Mouse (Mus musculus) intestine, embryonic 14.5 days (tissue): ENCODE data around the gene Scube3. TPM values are rescaled to one million over a fixed set of nuclear protein-coding genes. Genes with fewer than 3 reads are reported as not detected.

Source experiments
- polyA plus RNA-seq: library from polyadenylated mRNA; unstranded; fragments of >200 nt; fragmentation: Nextera tagmentation; extraction: Ambion mirVana; gene quantifications from 2 replicates; pipeline ENCODE4 v1.2.1, GENCODE M21; 2014

Scube3 gene
- polyA plus RNA-seq, 1 experiment from 2014 or later: 3.5 TPM

Other genes with a start within 250 kb of the Scube3 start
- gene Anks1, start 232.8 kb upstream of the Scube3 start, polyA plus RNA-seq: 16.4 and 16.9 TPM in 2 replicates
- gene Taf11, start 232.3 kb upstream of the Scube3 start, polyA plus RNA-seq: 59.7 and 66.0 TPM in 2 replicates
- 0.73 and 1.4 TPM in 2 replicates for gene Tcp11, start 61.5 kb upstream of the Scube3 start, polyA plus RNA-seq
- 31.8 and 32.4 TPM in 2 replicates for gene Zfp523, start 35.0 kb downstream of the Scube3 start, polyA plus RNA-seq
- gene Def6, start 65.6 kb downstream of the Scube3 start, polyA plus RNA-seq: 1.9 and 2.6 TPM in 2 replicates
- 2.1 and 2.5 TPM in 2 replicates for gene Ppard, start 90.6 kb downstream of the Scube3 start, polyA plus RNA-seq
- 27.3 and 33.7 TPM in 2 replicates for gene Fance, start 171.4 kb downstream of the Scube3 start, polyA plus RNA-seq
- 909 and 955 TPM in 2 replicates for gene Rpl10a, start 186.3 kb downstream of the Scube3 start, polyA plus RNA-seq
- gene Tead3, start 208.7 kb downstream of the Scube3 start, polyA plus RNA-seq: 12.0 and 13.3 TPM in 2 replicates
- 3.7 and 4.0 TPM in 2 replicates for gene Tulp1, start 223.1 kb downstream of the Scube3 start, polyA plus RNA-seq